Comparison of ENCODE assay signal across 20 mouse cellular contexts in genomic region chr1:137636321-137636944, GRCm38 (mm10).
DNase-seq lines count a peak whose midpoint lies in the region; ATAC-seq and TF ChIP-seq lines count a peak whose summit lies in the region.
"Had no signal": no experiment of that assay in that cellular context is flagged by ENCODE, and none has a peak within 500 bp of the region (broad histone marks: within the 10 kb centered on the region; RNA-seq: fewer than 3 reads in every experiment).

No protein-coding gene starts in this region.

- H3K9me3 ChIP-seq in forebrain, embryonic 10.5 days, result no peaks in the 10 kb centered on the region
- no peaks in the 10 kb centered on the region for H3K9me3 ChIP-seq in forebrain, postnatal 0 days (ENCODE audit: low read length)
- H3K9me3 ChIP-seq in kidney, embryonic 16.5 days (ENCODE audit: low read length), result no peaks in the 10 kb centered on the region
- no peaks in the 10 kb centered on the region for H3K9me3 ChIP-seq in forebrain, embryonic 13.5 days (replicated peaks)
- H3K9me3 ChIP-seq in intestine, embryonic 16.5 days (ENCODE audit: control insufficient read depth, low read length), result no peaks in the 10 kb centered on the region
- H3K9me3 ChIP-seq: heart, embryonic 15.5 days had no signal

- ATAC-seq in forebrain, postnatal 0 days, result no peak
- peak; percentile 87 for ATAC-seq in kidney, embryonic 16.5 days (ENCODE audit: low FRiP score, low TSS enrichment)
- ATAC-seq in forebrain, embryonic 13.5 days, result no peak
- ATAC-seq in megakaryocyte, adult 5-6 weeks (ENCODE audit: poor library complexity, severe bottlenecking), result no peak
- ATAC-seq in intestine, embryonic 16.5 days, result no peak
- ATAC-seq: CD4-positive, CD25-positive, alpha-beta regulatory T cell, adult 4 months had no signal

- H3K36me3 ChIP-seq in forebrain, embryonic 10.5 days (replicated peaks), result no peaks in the 10 kb centered on the region
- no peaks in the 10 kb centered on the region for H3K36me3 ChIP-seq in forebrain, postnatal 0 days (ENCODE audit: insufficient read depth)
- H3K36me3 ChIP-seq in kidney, embryonic 16.5 days (ENCODE audit: insufficient read depth, low read length), result no peaks in the 10 kb centered on the region
- no peaks in the 10 kb centered on the region for H3K36me3 ChIP-seq in forebrain, embryonic 13.5 days (ENCODE audit: poor library complexity, severe bottlenecking)
- H3K36me3 ChIP-seq in intestine, embryonic 16.5 days (ENCODE audit: control insufficient read depth, insufficient read depth, low read length), result no peaks in the 10 kb centered on the region
- H3K36me3 ChIP-seq: G1E; heart, embryonic 15.5 days had no signal

- DNase-seq in forebrain, embryonic 10.5 days (ENCODE audit: extremely low spot score, low spot score), result peak; percentile 38
- no peak for DNase-seq in forebrain, postnatal 0 days
- DNase-seq in kidney, postnatal 10 days, result no peak
- DNase-seq in embryo, embryonic 10.5 days (ENCODE audit: low spot score), result peak; percentile 79
- DNase-seq: cerebellum, postnatal 14 days; gastrocnemius, postnatal 10 days; heart, adult 2 months; kidney, adult 11 months; layer of hippocampus, postnatal 36 days; lung, adult 2 months; lung, postnatal 4 days; spleen, adult 18-20 months; thymus, adult 18-20 months had no signal

- H3K4me1 ChIP-seq in forebrain, embryonic 10.5 days, result peaks cover 56% of the 10 kb centered on the region
- H3K4me1 ChIP-seq in forebrain, postnatal 0 days (ENCODE audit: insufficient read depth), result 0 out of 2 replicates have a peak, but pooled peaks cover 2% of the 10 kb centered on the region
- peaks cover 12% of the 10 kb centered on the region for H3K4me1 ChIP-seq in kidney, embryonic 16.5 days (ENCODE audit: insufficient read depth, low read length)
- H3K4me1 ChIP-seq in forebrain, embryonic 13.5 days, result peaks cover 18% of the 10 kb centered on the region
- H3K4me1 ChIP-seq in intestine, embryonic 16.5 days (ENCODE audit: control insufficient read depth, insufficient read depth, low read length), result no peaks in the 10 kb centered on the region
- H3K4me1 ChIP-seq: heart, embryonic 15.5 days had no signal

- no peaks in the 10 kb centered on the region for H3K27me3 ChIP-seq in forebrain, embryonic 10.5 days (ENCODE audit: poor library complexity, severe bottlenecking)
- no peaks in the 10 kb centered on the region for H3K27me3 ChIP-seq in forebrain, postnatal 0 days (ENCODE audit: insufficient read depth, low read length)
- no peaks in the 10 kb centered on the region for H3K27me3 ChIP-seq in kidney, embryonic 16.5 days (ENCODE audit: insufficient read depth, low read length)
- no peaks in the 10 kb centered on the region for H3K27me3 ChIP-seq in forebrain, embryonic 13.5 days
- H3K27me3 ChIP-seq in intestine, embryonic 16.5 days (replicated peaks; ENCODE audit: control insufficient read depth, insufficient read depth, low read length), result no peaks in the 10 kb centered on the region
- H3K27me3 ChIP-seq: heart, embryonic 15.5 days had no signal

- TF ChIP-seq CTCF in forebrain, postnatal 0 days (IDR thresholded peaks at IDR 0.05; ENCODE audit: low read depth), result no peak

- H3K4me2 ChIP-seq in forebrain, postnatal 0 days (ENCODE audit: low read depth), result no peak overlapping the region
- H3K4me2 ChIP-seq in kidney, embryonic 16.5 days (replicated peaks; ENCODE audit: low read depth, low read length), result no peak overlapping the region
- no peak overlapping the region for H3K4me2 ChIP-seq in forebrain, embryonic 13.5 days
- H3K4me2 ChIP-seq in intestine, embryonic 16.5 days (ENCODE audit: low read depth, low read length), result no peak overlapping the region
- H3K4me2 ChIP-seq: heart, embryonic 15.5 days had no signal

- H3K27ac ChIP-seq in forebrain, embryonic 10.5 days, result peak overlapping the region; percentile 87
- no peak overlapping the region for H3K27ac ChIP-seq in forebrain, postnatal 0 days (ENCODE audit: low read depth, low read length)
- peak overlapping the region; percentile 58; the same call in 1 of the 2 replicates for H3K27ac ChIP-seq in kidney, embryonic 16.5 days (ENCODE audit: low read length)
- H3K27ac ChIP-seq in forebrain, embryonic 13.5 days, result peak overlapping the region; percentile 17; the same call in 1 of the 2 replicates
- H3K27ac ChIP-seq in intestine, embryonic 16.5 days (ENCODE audit: low read length), result no peak overlapping the region
- H3K27ac ChIP-seq: heart, adult 2 months; heart, embryonic 15.5 days had no signal

- H3K4me3 ChIP-seq in forebrain, embryonic 10.5 days, result no peak overlapping the region
- no peak overlapping the region for H3K4me3 ChIP-seq in forebrain, postnatal 0 days (ENCODE audit: low read depth, low read length)
- no peak overlapping the region for H3K4me3 ChIP-seq in kidney, embryonic 16.5 days (ENCODE audit: low read length)
- H3K4me3 ChIP-seq in forebrain, embryonic 13.5 days, result no peak overlapping the region
- no peak overlapping the region for H3K4me3 ChIP-seq in intestine, embryonic 16.5 days (ENCODE audit: low read length)
- H3K4me3 ChIP-seq: heart, adult 2 months; heart, embryonic 15.5 days had no signal

- 7% methylated on average over 3 of the region's 3 CpGs for WGBS in forebrain, embryonic 10.5 days
- WGBS in forebrain, postnatal 0 days, result 20% methylated on average over 3 of the region's 3 CpGs
- WGBS in kidney, embryonic 16.5 days, result 22% methylated on average over 3 of the region's 3 CpGs
- 9% methylated on average over 3 of the region's 3 CpGs for WGBS in forebrain, embryonic 13.5 days
- 44% methylated on average over 3 of the region's 3 CpGs for WGBS in intestine, embryonic 16.5 days

- H3K9ac ChIP-seq in forebrain, postnatal 0 days, result no peak overlapping the region
- H3K9ac ChIP-seq in kidney, embryonic 16.5 days (replicated peaks; ENCODE audit: low read length), result no peak overlapping the region
- no peak overlapping the region for H3K9ac ChIP-seq in forebrain, embryonic 13.5 days
- no peak overlapping the region for H3K9ac ChIP-seq in intestine, embryonic 16.5 days (ENCODE audit: low read depth, low read length)
- H3K9ac ChIP-seq: heart, embryonic 15.5 days had no signal

Comparison
In these comparisons a context has a peak if more than half of its experiments do, and no peak if none do; other contexts are left out.
1. DNase-seq: peak in forebrain, embryonic 10.5 days (single experiment) and embryo, embryonic 10.5 days (single experiment); none in forebrain, postnatal 0 days (single experiment) and kidney, postnatal 10 days (single experiment).
2. H3K27ac ChIP-seq: peak in forebrain, embryonic 10.5 days (single experiment), kidney, embryonic 16.5 days (single experiment) and forebrain, embryonic 13.5 days (single experiment); none in forebrain, postnatal 0 days (single experiment) and intestine, embryonic 16.5 days (single experiment).